Mouse (Mus musculus) myocyte (in vitro differentiated cells): ENCODE results near the gene Ackr1. TPM values are rescaled to one million over a fixed set of nuclear protein-coding genes. Genes with fewer than 3 reads are reported as not detected.

ENCODE experiments used
- H3K27me3 ChIP-seq: one replicate; pipeline ENCODE4 v1.6.1; 2011; ENCODE audit not compliant: control insufficient read depth, insufficient read depth, insufficient read length
- H3K36me3 ChIP-seq: one replicate; pipeline ENCODE4 v1.6.1; 2011; ENCODE audit not compliant: control insufficient read depth, insufficient read depth
- H3K4me2 ChIP-seq: one replicate; pipeline ENCODE4 v1.6.1; 2011; ENCODE audit warnings: low read depth, control low read depth
- H3K4me3 ChIP-seq: one replicate; pipeline ENCODE4 v1.5.1; 2011; ENCODE audit warnings: mild to moderate bottlenecking, control low read depth, moderate library complexity
- H3K79me2 ChIP-seq: one replicate; pipeline ENCODE4 v1.6.1; 2011; ENCODE audit not compliant: control insufficient read depth, insufficient read depth
- H3ac ChIP-seq: one replicate; pipeline ENCODE4 v1.6.1; 2011; ENCODE audit not compliant: control insufficient read depth, insufficient read length
- CEBPB ChIP-seq: IDR thresholded peaks from 2 replicates; pipeline ENCODE4 v1.6.1; 2011; ENCODE audit warnings: mild to moderate bottlenecking, moderate library complexity; ENCODE audit not compliant: poor library complexity, insufficient read depth, severe bottlenecking
- E2F4 ChIP-seq: IDR thresholded peaks from one replicate; pipeline ENCODE4 v1.6.1; 2011; ENCODE audit warnings: mild to moderate bottlenecking, control low read depth, moderate library complexity; ENCODE audit not compliant: insufficient read depth
- MAX ChIP-seq: IDR thresholded peaks from one replicate; pipeline ENCODE4 v1.6.1; 2011; ENCODE audit warnings: low read depth, mild to moderate bottlenecking, control low read depth
- MYOD1 ChIP-seq, 3 experiments: IDR thresholded peaks; one replicate each; pipeline ENCODE4 v1.6.1; 2011; ENCODE audit warnings: control low read depth in 2 of 3, low read depth in 2 of 3, mild to moderate bottlenecking in 2 of 3, moderate library complexity in 1 of 3; ENCODE audit not compliant: insufficient read length in 2 of 3, control insufficient read depth in 1 of 3
- MYOG ChIP-seq, 3 experiments: IDR thresholded peaks; one replicate each; pipeline ENCODE4 v1.6.1; 2011; ENCODE audit warnings: control low read depth in 2 of 3, low read depth in 2 of 3, mild to moderate bottlenecking in 2 of 3; ENCODE audit not compliant: insufficient read length in 2 of 3, control insufficient read depth in 1 of 3, insufficient read depth in 1 of 3
- POLR2A ChIP-seq: IDR thresholded peaks from one replicate; pipeline ENCODE4 v1.6.1; 2011; ENCODE audit warnings: low read depth, mild to moderate bottlenecking, control low read depth, moderate library complexity; ENCODE audit not compliant: insufficient read length
- POLR2AphosphoS2 ChIP-seq: IDR thresholded peaks from one replicate; pipeline ENCODE4 v1.6.1; 2011; ENCODE audit warnings: low read depth, control low read depth; ENCODE audit not compliant: insufficient read length
- REST ChIP-seq: IDR thresholded peaks from one replicate; pipeline ENCODE4 v1.6.1; 2011; ENCODE audit warnings: mild to moderate bottlenecking, control low read depth, moderate library complexity; ENCODE audit not compliant: insufficient read depth, insufficient read length
- SRF ChIP-seq: IDR thresholded peaks from one replicate; pipeline ENCODE4 v1.6.1; 2011; ENCODE audit warnings: low read depth; ENCODE audit not compliant: control insufficient read depth, insufficient read length
- TCF12 ChIP-seq: IDR thresholded peaks from one replicate; pipeline ENCODE4 v1.6.1; 2011; ENCODE audit warnings: mild to moderate bottlenecking, control low read depth; ENCODE audit not compliant: poor library complexity, insufficient read depth, severe bottlenecking
- TCF3 ChIP-seq: IDR thresholded peaks from one replicate; pipeline ENCODE4 v1.6.1; 2011; ENCODE audit warnings: low read depth, control low read depth; ENCODE audit not compliant: insufficient read length
- USF1 ChIP-seq: IDR thresholded peaks from one replicate; pipeline ENCODE4 v1.6.1; 2011; ENCODE audit warnings: low read depth, mild to moderate bottlenecking, control low read depth, moderate library complexity
- polyA plus RNA-seq: library from polyadenylated mRNA; unstranded; fragments of >200 nt; fragmentation: generic; extraction: Trizol; gene quantifications from one replicate; pipeline ENCODE4 v1.2.1, GENCODE M21; 2012; ENCODE audit warnings: missing spikeins

Gene Ackr1
- not detected for polyA plus RNA-seq

DNA sequence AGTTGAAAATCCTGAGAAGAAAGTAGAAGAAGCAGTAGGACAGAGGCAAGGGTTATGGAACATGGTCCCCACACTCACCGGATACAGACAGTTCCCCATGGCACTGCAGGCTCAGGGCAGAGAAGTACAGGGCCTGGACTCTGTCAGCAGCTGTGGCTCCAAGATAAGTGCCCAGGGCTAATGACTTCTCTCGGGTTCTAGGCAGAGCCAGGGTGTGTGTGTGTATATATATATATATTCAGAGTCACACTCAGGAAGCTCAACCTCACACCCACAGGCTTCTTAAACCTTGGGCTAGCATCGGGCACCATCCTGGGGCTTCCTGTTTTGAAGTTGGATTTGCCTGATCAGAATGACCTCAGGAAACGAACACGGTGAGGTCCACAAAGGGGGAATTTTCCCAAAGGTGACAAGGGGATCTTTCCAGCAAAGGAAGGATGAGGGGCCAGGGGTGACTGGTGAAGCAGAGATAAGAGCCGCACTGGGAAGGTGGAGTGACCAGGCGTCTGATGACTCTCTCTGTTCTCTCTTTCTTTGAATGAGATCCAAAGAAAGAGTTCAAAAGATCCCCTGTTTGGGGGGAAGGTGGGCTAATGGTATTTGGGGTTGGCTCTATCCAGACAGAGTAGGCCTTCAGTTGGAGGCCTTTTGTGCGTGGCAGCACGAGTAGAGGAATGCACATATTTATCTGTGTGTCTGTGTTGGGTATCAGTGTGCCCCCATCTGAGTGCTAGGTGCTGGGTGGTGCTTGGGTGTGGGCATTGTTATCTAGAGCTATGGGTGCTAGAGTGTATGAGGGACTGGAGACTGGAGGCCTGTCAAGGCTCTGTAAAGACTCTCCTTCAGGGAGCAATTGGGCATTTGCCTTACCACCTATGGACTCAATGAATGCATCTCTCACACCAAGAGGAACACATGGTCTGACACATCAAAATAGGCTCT is at the start of gene Ackr1:
Ackr1 (minus strand) TSS at position 439 of the 942 bp plus-strand sequence.
- no peaks in the 10 kb centered on the region for H3K79me2 ChIP-seq
- H3K27me3 ChIP-seq: no peaks in the 10 kb centered on the region
- H3K36me3 ChIP-seq: no peaks in the 10 kb centered on the region
- no peak for TF ChIP-seq E2F4
- TF ChIP-seq MAX: no peak
- no peak within 1 kb of the TSS for H3ac ChIP-seq
- H3K4me2 ChIP-seq: no peak within 1 kb of the TSS
- H3K4me3 ChIP-seq: no peak within 1 kb of the TSS

DNA sequence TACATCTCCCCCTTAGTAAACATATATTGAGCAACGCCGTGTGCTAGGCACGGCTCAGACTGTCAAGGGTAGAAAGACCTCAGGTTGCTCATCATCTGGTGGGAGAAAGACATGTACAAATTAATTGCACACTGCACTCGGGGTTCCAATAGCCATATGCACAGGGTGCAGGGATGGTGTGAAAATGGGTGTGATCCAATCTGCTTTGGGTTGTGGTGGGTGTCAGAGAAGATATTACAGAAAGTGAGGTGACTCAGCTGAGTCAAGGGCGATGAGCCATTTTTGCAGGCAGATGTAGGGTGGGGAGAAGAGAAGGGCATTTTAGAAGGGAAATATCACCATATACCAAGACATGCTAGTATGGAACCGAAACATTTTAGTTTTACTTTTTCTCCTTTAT is 47.9 kb upstream of the Ackr1 start:
- Histone ChIP-seq H3K4me3 (no peak overlapping the region), H3K79me2 (no peaks in the 10 kb centered on the region), H3K27me3 (no peaks in the 10 kb centered on the region), H3ac (no peak overlapping the region), H3K4me2 (no peak overlapping the region), H3K36me3 (no peaks in the 10 kb centered on the region)
- TF ChIP-seq POLR2A (no peak), TCF3 (no peak), CEBPB (no peak), SRF (no peak), E2F4 (no peak), USF1 (no peak), POLR2AphosphoS2 (no peak), MYOD1 (IDR thresholded peaks at IDR 0.05; ENCODE audit: control insufficient read depth in 1 of 3, insufficient read length in 2 of 3, low read depth in 2 of 3) (no peak), MAX (no peak)

DNA sequence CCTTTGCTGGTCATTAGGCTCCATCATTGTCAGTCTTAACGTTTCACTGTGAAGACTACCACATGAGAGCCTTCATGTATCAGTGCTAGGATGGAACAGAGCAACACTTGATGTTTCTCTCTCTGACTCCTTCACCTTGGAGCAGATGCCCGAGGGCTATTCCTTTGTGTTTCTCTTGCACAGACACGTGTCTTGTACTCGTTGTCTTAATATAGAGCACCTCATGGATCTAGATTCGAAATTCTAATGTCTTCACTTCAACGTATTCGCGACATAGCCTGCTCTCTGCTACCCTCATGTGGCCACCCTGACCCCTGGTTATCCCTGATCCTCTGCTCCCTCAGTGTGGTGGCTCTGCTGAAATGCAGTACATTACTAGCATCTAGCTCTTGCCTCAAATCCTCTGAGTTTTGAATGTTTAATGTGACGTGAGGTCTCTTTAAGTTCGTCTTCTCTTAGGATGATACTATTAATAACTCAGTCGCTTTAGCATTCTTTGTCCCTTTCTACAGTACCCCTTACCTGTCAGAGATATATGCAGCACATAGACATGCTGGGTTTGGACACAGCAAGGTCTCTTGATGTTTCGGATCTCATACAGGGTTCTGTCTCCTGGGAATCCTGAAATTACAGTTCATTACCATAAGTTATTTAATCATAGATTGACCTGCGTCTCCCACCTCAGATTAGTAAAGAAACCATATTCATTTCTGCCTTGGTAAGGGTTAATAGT is 44.0 kb upstream of the Ackr1 start:
- Histone ChIP-seq H3K27me3 (no peaks in the 10 kb centered on the region), H3ac (no peak overlapping the region), H3K4me2 (no peak overlapping the region), H3K79me2 (no peaks in the 10 kb centered on the region), H3K36me3 (no peaks in the 10 kb centered on the region), H3K4me3 (no peak overlapping the region)
- TF ChIP-seq TCF12: no peak
- no peak for TF ChIP-seq SRF

DNA sequence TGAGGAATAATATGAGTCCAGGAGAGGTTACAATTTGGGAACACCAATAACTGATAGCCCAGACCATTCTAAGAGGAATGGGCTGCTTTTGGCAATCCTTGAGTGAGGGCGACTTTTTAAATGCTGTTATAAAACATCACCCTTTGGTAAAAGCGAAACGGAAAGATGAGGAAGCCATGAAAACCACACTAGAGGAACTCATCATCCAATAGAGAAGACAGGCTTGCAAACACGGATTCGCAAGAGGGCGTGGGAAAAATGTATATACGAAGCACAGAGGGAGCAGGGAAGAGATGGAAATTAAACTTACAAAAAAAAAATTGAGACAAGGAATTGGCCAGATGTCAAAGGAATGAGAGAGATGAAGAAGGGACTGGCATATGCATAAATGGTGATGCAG is 40.5 kb upstream of the Ackr1 start:
- Histone ChIP-seq H3K79me2 (no peaks in the 10 kb centered on the region), H3ac (no peak overlapping the region), H3K4me2 (no peak overlapping the region), H3K27me3 (no peaks in the 10 kb centered on the region), H3K4me3 (no peak overlapping the region), H3K36me3 (no peaks in the 10 kb centered on the region)
- no peak for TF ChIP-seq USF1
- TF ChIP-seq TCF3: no peak
- TF ChIP-seq MYOG (IDR thresholded peaks at IDR 0.05; ENCODE audit: control insufficient read depth in 1 of 3, insufficient read depth in 1 of 3, insufficient read length in 2 of 3, low read depth in 2 of 3): no peak
- TF ChIP-seq MAX: no peak
- TF ChIP-seq TCF12: no peak
- TF ChIP-seq POLR2A: no peak
- TF ChIP-seq MYOD1 (IDR thresholded peaks at IDR 0.05; ENCODE audit: control insufficient read depth in 1 of 3, insufficient read length in 2 of 3, low read depth in 2 of 3): no peak
- no peak for TF ChIP-seq E2F4
- TF ChIP-seq REST: no peak

DNA sequence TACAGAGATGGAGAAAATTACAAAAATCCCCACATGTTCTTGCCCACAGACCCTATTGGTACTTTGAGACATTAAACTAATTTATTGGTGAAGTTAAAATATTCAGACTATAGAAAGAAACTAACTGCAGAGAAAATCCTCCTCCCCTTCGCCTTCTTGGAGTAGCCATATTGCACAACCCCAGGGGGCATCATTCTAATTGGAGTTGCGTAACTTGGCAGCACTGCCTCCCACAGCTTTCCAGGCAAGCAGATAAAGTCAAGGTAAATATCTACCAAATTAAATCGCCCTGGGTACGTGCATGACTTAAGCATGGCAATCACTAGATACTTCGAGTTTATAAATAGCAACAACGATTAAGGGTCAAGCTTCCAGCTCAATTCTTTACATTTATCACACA is 38.0 kb upstream of the Ackr1 start:
- H3ac ChIP-seq: no peak overlapping the region
- H3K4me2 ChIP-seq: no peak overlapping the region
- TF ChIP-seq SRF (no peak), MAX (no peak), POLR2AphosphoS2 (no peak), REST (no peak)

More for the DNA sequence above, 38.0 kb upstream of the Ackr1 start:
- peaks cover 5% of the 10 kb centered on the region for H3K27me3 ChIP-seq
- no peaks in the 10 kb centered on the region for H3K79me2 ChIP-seq
- H3K36me3 ChIP-seq: no peaks in the 10 kb centered on the region
- H3K4me3 ChIP-seq: no peak overlapping the region
